Mouse (Mus musculus) limb, embryonic 13.5 days (tissue): ENCODE measurements around the gene Ranbp9. TPM values are rescaled to one million over a fixed set of nuclear protein-coding genes. Genes with fewer than 3 reads are reported as not detected.
A peak's percentile ranks its signal among the peaks of the same experiment; 100 is the strongest.

Source experiments
- ATAC-seq: fragments of 200-750 bp; cut with Nextera tagmentation; 2 replicates; pipeline ENCODE4 v1.8.0; 2017; ENCODE audit warnings: low read depth, moderate number of reproducible peaks, moderate TSS enrichment; ENCODE audit not compliant: low FRiP score
- H3K27ac ChIP-seq: fragments of 300-500 bp; sonication (generic); 2 replicates; pipeline ENCODE4 v1.5.1; 2015; ENCODE audit warnings: inconsistent platforms, mild to moderate bottlenecking, moderate library complexity
- H3K27me3 ChIP-seq: fragments of 300-500 bp; sonication (generic); 2 replicates; pipeline ENCODE4 v1.6.1; 2015; ENCODE audit warnings: mild to moderate bottlenecking, inconsistent platforms
- H3K36me3 ChIP-seq: fragments of 300-500 bp; sonication (generic); 2 replicates; pipeline ENCODE4 v1.6.1; 2015; ENCODE audit warnings: inconsistent platforms, mild to moderate bottlenecking, moderate library complexity
- H3K4me1 ChIP-seq: fragments of 300-500 bp; sonication (generic); 2 replicates; pipeline ENCODE4 v1.6.1; 2015; ENCODE audit warnings: inconsistent platforms
- H3K4me2 ChIP-seq: fragments of 300-500 bp; sonication (generic); replicated peaks from 2 replicates; pipeline ENCODE4 v1.6.1; 2015; ENCODE audit warnings: inconsistent platforms, mild to moderate bottlenecking, moderate library complexity
- H3K4me3 ChIP-seq: fragments of 300-500 bp; sonication (generic); 2 replicates; pipeline ENCODE4 v1.5.1; 2015; ENCODE audit warnings: moderate library complexity, mild to moderate bottlenecking, inconsistent platforms
- H3K9ac ChIP-seq: fragments of 300-500 bp; sonication (generic); 2 replicates; pipeline ENCODE4 v1.6.1; 2015; ENCODE audit warnings: mild to moderate bottlenecking, inconsistent platforms
- H3K9me3 ChIP-seq: fragments of 300-500 bp; sonication (generic); 2 replicates; pipeline ENCODE4 v1.6.1; 2016; ENCODE audit warnings: inconsistent platforms
- WGBS: fragments of 180-500 bp; shearing (Covaris S2); methylation state at CpG from one replicate; pipeline ENCODE4 v1.1.7; 2015; 5-methylcytosine and 5-hydroxymethylcytosine counted together
- polyA plus RNA-seq: library from polyadenylated mRNA; unstranded; fragments of >200 nt; fragmentation: Nextera tagmentation; extraction: Ambion mirVana; gene quantifications from 2 replicates; pipeline ENCODE4 v1.2.1, GENCODE M21; 2015

Gene Ranbp9
- polyA plus RNA-seq, 1 experiment from 2014 or later = 10.3 TPM

DNA sequence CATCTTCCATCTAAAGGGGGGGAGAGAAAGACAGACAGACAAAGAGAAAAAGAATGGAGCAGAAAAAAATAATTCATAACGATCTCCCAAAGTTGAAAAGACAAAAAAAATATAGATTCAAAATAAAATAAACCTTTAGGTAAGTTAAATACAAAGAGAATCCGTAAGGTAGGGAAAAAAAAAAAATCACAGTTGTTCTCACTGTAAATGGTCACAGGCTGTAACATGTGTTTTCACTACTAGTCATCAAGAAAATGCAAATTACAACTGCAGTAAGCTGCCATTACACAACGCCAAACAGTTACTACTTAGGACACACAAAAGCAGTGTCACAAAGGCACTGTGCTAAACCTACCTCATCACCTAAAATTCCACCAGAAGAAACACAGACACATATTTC is 36.4 kb downstream of the Ranbp9 start:
- no peaks in the 10 kb centered on the region for H3K9me3 ChIP-seq
- peaks cover 14% of the 10 kb centered on the region for H3K4me1 ChIP-seq
- no peak overlapping the region for H3K4me3 ChIP-seq
- H3K4me2 ChIP-seq = no peak overlapping the region
- ATAC-seq = no peak
- no peak overlapping the region for H3K27ac ChIP-seq
- H3K36me3 ChIP-seq = no peaks in the 10 kb centered on the region
- WGBS = 83% methylated on average over 3 of the region's 3 CpGs
- H3K27me3 ChIP-seq = no peaks in the 10 kb centered on the region
- no peak overlapping the region for H3K9ac ChIP-seq

- no peak overlapping the region for H3K4me3 ChIP-seq
- 98% methylated on average over 4 of the region's 4 CpGs for WGBS
- no peaks in the 10 kb centered on the region for H3K36me3 ChIP-seq
- H3K4me1 ChIP-seq = peaks cover 14% of the 10 kb centered on the region
- no peak overlapping the region for H3K27ac ChIP-seq
- ATAC-seq = no peak
- H3K9me3 ChIP-seq = no peaks in the 10 kb centered on the region
- no peaks in the 10 kb centered on the region for H3K27me3 ChIP-seq
- H3K9ac ChIP-seq = no peak overlapping the region
- H3K4me2 ChIP-seq = no peak overlapping the region
Measured at GRCm38 (mm10) chr13:43443706-43444105, 37.4 kb downstream of the Ranbp9 start.

DNA sequence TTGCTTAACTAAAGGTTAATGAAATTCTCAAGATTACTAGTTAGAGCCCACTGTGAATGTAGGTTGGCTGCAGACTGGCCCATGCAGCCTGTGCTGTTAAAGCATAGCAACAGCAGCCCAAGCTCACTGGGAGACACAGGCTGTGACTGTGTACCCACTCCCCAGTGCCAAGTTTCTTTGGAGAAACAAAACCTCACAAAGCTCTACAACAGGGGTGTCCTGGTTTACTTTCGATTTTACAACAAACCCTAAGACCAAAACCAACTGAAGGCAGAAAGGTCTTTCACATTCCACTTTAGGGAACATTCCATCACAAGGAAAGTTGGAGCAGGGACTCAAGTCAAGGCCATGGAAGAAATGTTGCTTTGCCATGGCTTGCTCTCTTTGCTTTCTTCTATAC is 38.5 kb downstream of the Ranbp9 start:
- no peak for ATAC-seq

GRCm38 (mm10) chr13:43440376-43440775 is 40.7 kb downstream of the Ranbp9 start:
- Histone ChIP-seq H3K27ac (no peak overlapping the region), H3K4me3 (no peak overlapping the region), H3K9ac (no peak overlapping the region), H3K36me3 (no peaks in the 10 kb centered on the region), H3K9me3 (no peaks in the 10 kb centered on the region), H3K27me3 (no peaks in the 10 kb centered on the region), H3K4me1 (peaks cover 10% of the 10 kb centered on the region; the same call in 1 of the 2 replicates), H3K4me2 (no peak overlapping the region)
- WGBS = 100% methylated on average over 1 of the region's 1 CpGs
- no peak for ATAC-seq

More for the DNA sequence above, 38.5 kb downstream of the Ranbp9 start:
- WGBS = 81% methylated on average over 1 of the region's 1 CpGs
- Histone ChIP-seq H3K9me3 (no peaks in the 10 kb centered on the region), H3K4me3 (no peak overlapping the region), H3K4me1 (peaks cover 14% of the 10 kb centered on the region), H3K36me3 (no peaks in the 10 kb centered on the region), H3K9ac (no peak overlapping the region), H3K4me2 (no peak overlapping the region), H3K27me3 (no peaks in the 10 kb centered on the region), H3K27ac (no peak overlapping the region)

- Histone ChIP-seq H3K4me2 (no peak overlapping the region), H3K9me3 (no peaks in the 10 kb centered on the region), H3K4me3 (no peak overlapping the region), H3K27ac (no peak overlapping the region), H3K36me3 (peaks cover 17% of the 10 kb centered on the region), H3K4me1 (no peaks in the 10 kb centered on the region), H3K9ac (no peak overlapping the region), H3K27me3 (no peaks in the 10 kb centered on the region)
- 86% methylated on average over 2 of the region's 2 CpGs for WGBS
- ATAC-seq = no peak
Measured at GRCm38 (mm10) chr13:43433395-43433794, 47.7 kb downstream of the Ranbp9 start.

- Histone ChIP-seq H3K9ac (no peak overlapping the region), H3K27me3 (no peaks in the 10 kb centered on the region), H3K4me2 (no peak overlapping the region), H3K36me3 (peaks cover 29% of the 10 kb centered on the region), H3K27ac (no peak overlapping the region), H3K4me1 (no peaks in the 10 kb centered on the region), H3K4me3 (no peak overlapping the region), H3K9me3 (no peaks in the 10 kb centered on the region)
- ATAC-seq = no peak
- 78% methylated on average over 4 of the region's 4 CpGs for WGBS
Measured at GRCm38 (mm10) chr13:43428436-43428835, 52.6 kb downstream of the Ranbp9 start.

DNA sequence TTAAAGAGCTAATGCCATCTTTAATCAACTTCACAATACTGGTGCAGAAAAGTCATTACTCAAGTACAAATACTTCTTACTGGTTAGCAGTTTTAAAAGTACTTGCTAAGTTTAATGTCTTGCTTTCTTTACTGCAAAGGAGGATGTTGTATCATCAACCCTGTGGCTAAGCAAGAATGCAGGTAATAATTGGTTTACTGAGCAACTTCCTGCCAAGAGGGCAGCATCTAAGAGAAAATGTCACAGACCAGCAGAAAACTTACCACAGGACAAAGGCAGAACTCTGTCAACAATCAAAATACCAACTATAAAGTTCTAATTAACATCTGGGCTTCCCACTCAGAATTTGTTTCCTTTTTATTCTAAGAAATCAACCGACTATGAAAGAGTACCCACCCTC is 65.8 kb downstream of the Ranbp9 start:
- no peak overlapping the region for H3K4me3 ChIP-seq
- no peak overlapping the region for H3K27ac ChIP-seq
- no peaks in the 10 kb centered on the region for H3K9me3 ChIP-seq
- no peak overlapping the region for H3K4me2 ChIP-seq
- WGBS = 89% methylated on average over 1 of the region's 1 CpGs
- H3K36me3 ChIP-seq = peaks cover 77% of the 10 kb centered on the region
- H3K27me3 ChIP-seq = no peaks in the 10 kb centered on the region
- ATAC-seq = no peak
- H3K9ac ChIP-seq = no peak overlapping the region
- H3K4me1 ChIP-seq = no peaks in the 10 kb centered on the region

DNA sequence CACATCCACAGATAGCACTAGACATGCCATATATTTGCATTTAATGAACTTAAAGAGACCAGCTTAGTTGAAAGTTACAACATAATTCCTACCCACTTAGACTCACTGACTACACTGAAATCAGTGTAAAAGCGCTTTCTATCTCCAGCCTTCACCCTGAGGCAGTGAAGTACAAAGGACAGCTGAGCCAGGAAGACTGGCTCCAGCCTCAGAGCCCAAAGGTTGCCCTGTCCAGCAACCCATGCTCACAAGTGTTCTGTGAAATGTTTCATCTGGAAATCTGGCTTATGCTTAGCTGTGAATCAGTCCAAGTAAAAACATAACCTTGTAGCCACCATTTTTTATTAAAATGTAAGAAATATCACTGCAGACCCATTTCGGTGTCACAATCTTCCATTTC is 67.5 kb downstream of the Ranbp9 start:
- Histone ChIP-seq H3K27ac (no peak overlapping the region), H3K9ac (no peak overlapping the region), H3K36me3 (peaks cover 67% of the 10 kb centered on the region), H3K4me3 (no peak overlapping the region), H3K4me1 (no peaks in the 10 kb centered on the region), H3K4me2 (no peak overlapping the region), H3K27me3 (no peaks in the 10 kb centered on the region), H3K9me3 (no peaks in the 10 kb centered on the region)
- WGBS = 97% methylated on average over 2 of the region's 2 CpGs
- no peak for ATAC-seq

DNA sequence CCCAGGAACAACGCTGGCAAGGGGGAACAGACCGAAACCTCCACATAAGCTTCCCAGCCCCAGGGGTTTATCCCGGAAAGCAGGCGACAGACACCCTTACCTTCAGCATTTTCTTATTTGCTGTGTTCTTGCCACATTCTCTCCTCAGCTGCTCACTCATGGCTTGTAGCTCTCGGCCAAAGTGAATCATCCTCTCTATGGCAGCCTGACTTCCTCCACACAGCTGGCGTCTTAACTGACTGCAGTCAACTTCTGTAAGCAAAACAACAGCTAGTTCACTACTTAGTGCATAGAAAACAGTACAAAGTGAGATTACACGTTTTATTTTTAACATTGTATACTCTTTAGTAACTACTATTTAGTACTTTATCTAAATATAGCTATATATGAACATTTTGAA is 68.8 kb downstream of the Ranbp9 start:
- Histone ChIP-seq H3K4me2 (no peak overlapping the region), H3K9ac (no peak overlapping the region), H3K4me3 (no peak overlapping the region), H3K27ac (no peak overlapping the region), H3K9me3 (no peaks in the 10 kb centered on the region), H3K36me3 (peaks cover 67% of the 10 kb centered on the region), H3K4me1 (no peaks in the 10 kb centered on the region), H3K27me3 (no peaks in the 10 kb centered on the region)
- 87% methylated on average over 7 of the region's 7 CpGs for WGBS
- no peak for ATAC-seq

- peak overlapping the region; percentile 69 for H3K4me2 ChIP-seq
- 86% methylated on average over 5 of the region's 5 CpGs for WGBS
- peak overlapping the region; percentile 75 for H3K4me3 ChIP-seq
- peaks cover 13% of the 10 kb centered on the region for H3K4me1 ChIP-seq
- ATAC-seq = no peak
- 0 out of 2 replicates have a peak, but pooled peaks cover under 1% of the 10 kb centered on the region for H3K9me3 ChIP-seq
- H3K27me3 ChIP-seq = no peaks in the 10 kb centered on the region
- no peak overlapping the region; the same call in 1 of the 2 replicates for H3K9ac ChIP-seq
- H3K27ac ChIP-seq = no peak overlapping the region
- H3K36me3 ChIP-seq = peaks cover 57% of the 10 kb centered on the region
Measured at GRCm38 (mm10) chr13:43399576-43399975, 81.5 kb downstream of the Ranbp9 start.

DNA sequence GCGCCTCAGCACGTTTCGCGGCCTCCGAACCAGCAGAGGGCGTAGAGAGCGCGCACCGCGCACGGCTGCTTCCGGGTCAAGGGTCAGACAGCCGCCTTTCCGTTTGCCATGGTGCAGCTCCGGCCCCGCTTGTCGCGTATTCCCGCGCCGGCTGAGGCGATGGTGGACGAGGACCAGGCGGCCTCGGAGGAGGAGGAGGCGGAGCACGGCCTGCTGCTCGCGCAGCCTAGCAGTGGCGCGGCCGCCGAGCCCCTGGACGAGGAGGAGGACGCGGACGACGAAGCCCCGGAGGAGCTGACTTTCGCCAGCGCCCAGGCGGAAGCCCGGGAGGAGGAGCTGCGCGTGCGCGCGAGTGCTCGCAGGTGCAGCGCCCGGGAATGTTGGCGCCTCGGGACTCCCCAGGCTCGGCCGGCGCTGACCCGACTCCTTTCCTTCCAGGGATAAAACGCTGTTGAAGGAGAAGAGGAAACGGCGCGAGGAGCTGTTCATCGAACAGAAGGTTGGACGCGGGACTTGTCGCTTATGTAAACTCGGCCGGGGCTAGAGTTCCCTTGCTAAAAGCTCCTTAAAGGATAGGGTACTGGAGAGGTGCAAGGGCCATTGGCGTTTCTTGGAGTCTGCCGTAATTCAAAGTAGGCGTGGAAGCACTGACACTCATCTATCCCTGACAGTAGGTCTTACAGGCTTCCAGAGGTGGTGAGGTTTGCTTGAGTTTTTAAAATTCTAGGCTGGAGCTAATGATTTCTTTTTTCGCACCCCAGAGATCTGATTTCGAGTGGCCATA is 82.6 kb downstream of the Ranbp9 start, which contains the start of gene Nol7:
Gene Nol7 (plus strand): TSS at position 94 of the 784 bp plus-strand sequence.
- H3K4me1 ChIP-seq = peaks cover 13% of the 10 kb centered on the region
- ATAC-seq = peak; percentile 90
- H3K27ac ChIP-seq = peak within 1 kb of the TSS; percentile 92
- peaks cover 57% of the 10 kb centered on the region for H3K36me3 ChIP-seq
- no peaks in the 10 kb centered on the region for H3K27me3 ChIP-seq
- H3K9me3 ChIP-seq = peaks cover 7% of the 10 kb centered on the region; the same call in 1 of the 2 replicates
- 1% methylated on average over 72 of the region's 72 CpGs for WGBS
- peak within 1 kb of the TSS; percentile 75 for H3K4me3 ChIP-seq
- H3K9ac ChIP-seq = peak within 1 kb of the TSS; percentile 89
- peak within 1 kb of the TSS; percentile 69 for H3K4me2 ChIP-seq

DNA sequence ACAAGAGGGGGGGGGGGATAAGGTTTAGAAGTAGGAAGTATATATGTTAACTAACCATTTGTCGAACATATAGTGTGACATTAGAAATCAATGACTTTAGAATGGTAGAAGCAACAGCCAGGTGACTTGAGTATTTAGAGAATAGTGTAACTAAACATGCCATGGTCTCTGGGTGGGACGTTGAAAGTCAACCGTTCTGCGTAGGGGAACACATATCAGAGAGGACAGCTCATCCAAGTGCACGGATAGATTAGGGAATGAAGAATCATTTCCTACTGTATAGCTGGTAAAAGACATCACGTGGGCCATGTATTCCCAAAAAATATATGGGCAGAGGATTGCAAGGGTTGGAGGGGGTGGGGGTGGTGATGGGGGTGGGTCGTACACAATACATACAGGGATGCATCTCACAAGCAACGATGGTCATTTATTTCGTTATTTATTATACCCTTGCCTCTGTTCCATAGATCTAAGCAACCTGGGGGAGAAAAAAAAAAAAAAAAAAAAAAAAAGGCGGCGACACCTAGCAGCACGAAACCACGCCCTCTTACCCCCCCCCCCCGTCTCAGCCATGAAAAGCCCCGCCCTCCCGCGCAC is 83.3 kb downstream of the Ranbp9 start:
- Histone ChIP-seq H3K27ac (no peak overlapping the region), H3K4me2 (peak overlapping the region; percentile 69), H3K36me3 (peaks cover 52% of the 10 kb centered on the region), H3K9me3 (peaks cover 7% of the 10 kb centered on the region; the same call in 1 of the 2 replicates), H3K9ac (no peak overlapping the region), H3K27me3 (no peaks in the 10 kb centered on the region), H3K4me3 (peak overlapping the region; percentile 75), H3K4me1 (peaks cover 13% of the 10 kb centered on the region)
- 54% methylated on average over 14 of the region's 17 CpGs for WGBS
- peak; percentile 53 for ATAC-seq
